Mouse (Mus musculus) frontal cortex, adult (tissue): ENCODE data around the gene Fto.
A peak's percentile ranks its signal among the peaks of the same experiment; 100 is the strongest.

Experiments
- ATAC-seq: cut with Nextera tagmentation; 2 replicates; pipeline ENCODE4 v1.9.2; 2017; ENCODE audit warnings: mild to moderate bottlenecking, moderate library complexity, mixed read lengths; ENCODE audit not compliant: low TSS enrichment

The Fto gene

GRCm38 (mm10) chr8:91611723-91612362 is 298.5 kb downstream of the Fto start:
- no peak for ATAC-seq

GRCm38 (mm10) chr8:91612387-91613130 is 299.2 kb downstream of the Fto start:
- ATAC-seq, result no peak

GRCm38 (mm10) chr8:91613603-91614002 is 300.3 kb downstream of the Fto start:
- no peak for ATAC-seq

GRCm38 (mm10) chr8:91615196-91615595 is 301.9 kb downstream of the Fto start:
- no peak for ATAC-seq

- ATAC-seq, result peak; percentile 66
These were observed 302.7 kb downstream of the Fto start for GRCm38 (mm10) chr8:91615781-91616683.

- ATAC-seq, result no peak
These were observed 304.4 kb downstream of the Fto start for GRCm38 (mm10) chr8:91617772-91618171.

GRCm38 (mm10) chr8:91622757-91623156 is 309.4 kb downstream of the Fto start:
- no peak for ATAC-seq

GRCm38 (mm10) chr8:91625686-91626558 is 312.6 kb downstream of the Fto start:
- peak; percentile 36 for ATAC-seq

GRCm38 (mm10) chr8:91629594-91629993 is 316.3 kb downstream of the Fto start:
- peak; percentile 22; the same call in 1 of the 2 replicates for ATAC-seq

- ATAC-seq, result peak; percentile 25; the same call in 1 of the 2 replicates
These were observed 317.2 kb downstream of the Fto start for GRCm38 (mm10) chr8:91630320-91631033.

- ATAC-seq, result no peak
These were observed 319.1 kb downstream of the Fto start for GRCm38 (mm10) chr8:91632411-91632810.

- ATAC-seq, result no peak
These were observed 322.1 kb downstream of the Fto start for GRCm38 (mm10) chr8:91635406-91635805.

- ATAC-seq, result no peak
These were observed 323.6 kb downstream of the Fto start for GRCm38 (mm10) chr8:91636887-91637286.

- ATAC-seq, result no peak; the same call in 1 of the 2 replicates
These were observed 324.4 kb downstream of the Fto start for GRCm38 (mm10) chr8:91637684-91638083.

- ATAC-seq, result no peak
These were observed 324.9 kb downstream of the Fto start for GRCm38 (mm10) chr8:91638256-91638655.

- no peak for ATAC-seq
These were observed 327.1 kb downstream of the Fto start for GRCm38 (mm10) chr8:91640471-91640870.

- no peak for ATAC-seq
These were observed 332.2 kb downstream of the Fto start for GRCm38 (mm10) chr8:91645484-91645883.

- no peak for ATAC-seq
These were observed 334.6 kb downstream of the Fto start for GRCm38 (mm10) chr8:91647959-91648358.

- no peak for ATAC-seq
These were observed 335.5 kb downstream of the Fto start for GRCm38 (mm10) chr8:91648776-91649175.

- ATAC-seq, result no peak
These were observed 340.2 kb downstream of the Fto start for GRCm38 (mm10) chr8:91653561-91653960.

GRCm38 (mm10) chr8:91657381-91657780 is 344.1 kb downstream of the Fto start:
- ATAC-seq, result no peak
